Mouse (Mus musculus): Measurements from ENCODE around the gene Rpl5. TPM values are rescaled to one million over a fixed set of nuclear protein-coding genes. Genes with fewer than 3 reads are reported as not detected.

Rpl5 gene
- total and polyA plus RNA-seq, 3 experiments, result 12.5 to 31.4 (median 29.2) TPM

DNA sequence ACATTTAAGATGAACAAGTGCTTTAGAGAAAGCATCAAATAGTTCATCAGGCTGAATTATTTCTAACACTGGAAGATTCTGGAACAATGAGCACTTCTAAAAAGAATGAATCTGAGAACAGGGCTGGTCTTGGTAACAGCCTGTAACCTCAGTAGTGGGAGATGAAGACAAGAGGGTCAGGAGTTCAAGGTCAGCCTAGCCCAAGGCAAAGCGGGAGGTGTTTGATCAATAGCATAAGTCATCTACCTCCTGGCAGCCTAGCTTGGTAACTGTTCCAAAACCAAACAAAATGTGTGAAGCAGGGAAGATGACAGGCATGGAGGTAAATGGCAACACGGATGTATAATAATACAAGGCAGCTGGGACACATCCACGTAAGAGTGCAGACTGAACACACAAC is 36.3 kb upstream of the Rpl5 start:
- H3K79me2 ChIP-seq (replicated peaks; ENCODE audit: control insufficient read depth, insufficient read depth, low read length), result peaks cover 10% of the 10 kb centered on the region
- no peak for TF ChIP-seq EP300 (IDR thresholded peaks at IDR 0.05; ENCODE audit: insufficient read depth, low read depth, low read length)
- intact Hi-C loops (cut with DNase I), result no loop called here
- H3K4me3 ChIP-seq, result no peak overlapping the region
- peaks cover 10% of the 10 kb centered on the region for H3K36me3 ChIP-seq (ENCODE audit: control insufficient read depth, insufficient read depth, low read length)
- 76% methylated on average over 3 of the region's 3 CpGs for WGBS
- H3K27ac ChIP-seq, result no peak overlapping the region
- H3K27me3 ChIP-seq (ENCODE audit: control insufficient read depth, insufficient read depth, low read length), result no peaks in the 10 kb centered on the region
- H3K9ac ChIP-seq (ENCODE audit: low read depth, low read length), result no peak overlapping the region
- DNase-seq, result no peak
- peaks cover 4% of the 10 kb centered on the region for H3K4me1 ChIP-seq (ENCODE audit: control insufficient read depth, insufficient read depth, low read length)

GRCm38 (mm10) chr5:107866127-107867126 is 33.9 kb upstream of the Rpl5 start:
- Histone ChIP-seq H3K4me1 (ENCODE audit: control insufficient read depth, insufficient read depth, low read length) (peaks cover 4% of the 10 kb centered on the region), H3K4me3 (no peak overlapping the region), H3K79me2 (replicated peaks; ENCODE audit: control insufficient read depth, insufficient read depth, low read length) (peaks cover 9% of the 10 kb centered on the region), H3K36me3 (ENCODE audit: control insufficient read depth, insufficient read depth, low read length) (peaks cover 8% of the 10 kb centered on the region), H3K9ac (ENCODE audit: low read depth, low read length) (no peak overlapping the region), H3K27me3 (ENCODE audit: control insufficient read depth, insufficient read depth, low read length) (no peaks in the 10 kb centered on the region), H3K27ac (no peak overlapping the region)
- intact Hi-C loops (cut with DNase I), result loop anchor here (5.0 kb wide), 1 partner anchor 59 kb away; no protein-coding TSS in a partner anchor
- no peak for TF ChIP-seq EP300 (IDR thresholded peaks at IDR 0.05; ENCODE audit: insufficient read depth, low read depth, low read length)
- no peak for TF ChIP-seq CTCF (IDR thresholded peaks at IDR 0.05)
- no peak for TF ChIP-seq POLR2A (IDR thresholded peaks at IDR 0.05; ENCODE audit: insufficient read depth, low read depth, low read length)
- peak; percentile 34 to 55 for DNase-seq
- 11% methylated on average over 2 of the region's 2 CpGs for WGBS

GRCm38 (mm10) chr5:107867970-107868904 is 32.1 kb upstream of the Rpl5 start:
- intact Hi-C loops (cut with DNase I), result loop anchor here (2.0 to 5.0 kb wide), 2 partner anchors 33 to 61 kb away; partner anchors contain the start of gene Rpl5
- peak; percentile 79 to 82 for DNase-seq
- peak overlapping the region; percentile 85 for H3K27ac ChIP-seq
- H3K4me3 ChIP-seq, result peak overlapping the region; percentile 82
- no peaks in the 10 kb centered on the region for H3K27me3 ChIP-seq (ENCODE audit: control insufficient read depth, insufficient read depth, low read length)
- H3K79me2 ChIP-seq (replicated peaks; ENCODE audit: control insufficient read depth, insufficient read depth, low read length), result peaks cover 4% of the 10 kb centered on the region
- H3K36me3 ChIP-seq (ENCODE audit: control insufficient read depth, insufficient read depth, low read length), result peaks cover 8% of the 10 kb centered on the region
- under 1% methylated on average over 64 of the region's 82 CpGs for WGBS
- TF ChIP-seq POLR2A (IDR thresholded peaks at IDR 0.05; ENCODE audit: insufficient read depth, low read depth, low read length) (0 out of 2 replicates have a peak, but pooled peaks have one; percentile 32), EP300 (IDR thresholded peaks at IDR 0.05; ENCODE audit: insufficient read depth, low read depth, low read length) (no peak)
- peak overlapping the region; percentile 95 for H3K9ac ChIP-seq (ENCODE audit: low read depth, low read length)
- H3K4me1 ChIP-seq (ENCODE audit: control insufficient read depth, insufficient read depth, low read length), result peaks cover 2% of the 10 kb centered on the region

DNA sequence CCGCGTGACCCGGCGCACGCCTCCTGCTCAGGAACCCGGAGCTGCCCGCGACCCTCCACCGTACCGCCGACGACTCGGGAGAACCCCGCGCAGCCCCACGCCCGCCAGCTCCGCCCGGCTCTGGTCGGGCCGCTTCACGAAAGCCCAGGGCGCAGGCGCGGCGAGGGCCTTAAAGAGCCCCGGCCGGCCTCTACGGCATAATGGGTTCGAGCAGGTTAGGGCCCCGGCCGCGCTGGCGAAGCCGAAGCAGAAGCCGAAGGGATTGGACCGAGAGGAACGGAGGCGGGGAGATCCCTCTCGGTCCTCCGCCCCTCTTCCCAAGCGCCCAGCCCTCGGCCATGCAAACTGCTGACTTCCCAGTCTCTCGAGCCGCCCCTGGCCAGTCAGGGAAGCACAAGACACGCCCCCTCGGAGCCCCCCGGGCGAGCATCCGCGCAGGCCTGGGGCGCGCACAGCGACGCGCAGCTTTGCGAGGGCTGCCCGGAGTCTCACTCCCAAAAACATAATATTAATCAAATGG is 31.3 kb upstream of the Rpl5 start:
- intact Hi-C loops (cut with DNase I), result loop anchor here (2.0 to 5.0 kb wide), 2 partner anchors 32 to 62 kb away; partner anchors contain the start of gene Rpl5
- H3K36me3 ChIP-seq (ENCODE audit: control insufficient read depth, insufficient read depth, low read length), result peaks cover 8% of the 10 kb centered on the region
- H3K4me3 ChIP-seq, result peak overlapping the region; percentile 82
- DNase-seq, result peak; percentile 92 to 96
- peaks cover 3% of the 10 kb centered on the region for H3K79me2 ChIP-seq (replicated peaks; ENCODE audit: control insufficient read depth, insufficient read depth, low read length)
- no peaks in the 10 kb centered on the region for H3K27me3 ChIP-seq (ENCODE audit: control insufficient read depth, insufficient read depth, low read length)
- peaks cover 2% of the 10 kb centered on the region for H3K4me1 ChIP-seq (ENCODE audit: control insufficient read depth, insufficient read depth, low read length)
- H3K27ac ChIP-seq, result peak overlapping the region; percentile 85
- WGBS, result under 1% methylated on average over 58 of the region's 58 CpGs
- peak overlapping the region; percentile 95 for H3K9ac ChIP-seq (ENCODE audit: low read depth, low read length)
- TF ChIP-seq POLR2A (IDR thresholded peaks at IDR 0.05; ENCODE audit: insufficient read depth, low read depth, low read length), result 0 out of 2 replicates have a peak, but pooled peaks have one; percentile 43
- TF ChIP-seq CTCF (IDR thresholded peaks at IDR 0.05), result peak; percentile 45
- no peak for TF ChIP-seq EP300 (IDR thresholded peaks at IDR 0.05; ENCODE audit: insufficient read depth, low read depth, low read length)

DNA sequence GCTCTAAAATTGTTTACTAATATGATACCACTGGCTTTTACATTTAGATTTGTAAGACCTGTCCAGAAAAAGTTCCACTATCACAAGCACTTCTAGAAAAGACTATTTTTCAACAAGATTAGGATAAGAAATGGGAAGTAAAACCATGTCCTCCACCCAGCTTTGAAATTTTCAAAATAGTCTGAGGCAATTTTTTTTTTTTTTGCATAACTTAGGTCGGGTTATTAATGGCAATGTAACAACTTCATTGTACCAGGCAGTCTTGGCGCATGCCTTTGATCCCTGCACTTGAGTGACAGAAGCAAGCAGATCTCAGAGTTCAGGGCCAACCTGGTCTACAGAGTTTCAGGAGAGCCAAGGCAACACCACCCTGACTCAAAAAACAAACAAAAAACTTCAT is 30.6 kb upstream of the Rpl5 start:
- H3K4me3 ChIP-seq, result peak overlapping the region; percentile 82; the same call in 1 of the 2 replicates
- WGBS, result 48% methylated on average over 2 of the region's 2 CpGs
- H3K27me3 ChIP-seq (ENCODE audit: control insufficient read depth, insufficient read depth, low read length), result no peaks in the 10 kb centered on the region
- H3K36me3 ChIP-seq (ENCODE audit: control insufficient read depth, insufficient read depth, low read length), result peaks cover 8% of the 10 kb centered on the region
- no peak overlapping the region for H3K9ac ChIP-seq (ENCODE audit: low read depth, low read length)
- intact Hi-C loops (cut with DNase I), result loop anchor here (2.0 to 5.0 kb wide), 2 partner anchors 31 to 62 kb away; partner anchors contain the start of gene Rpl5
- H3K27ac ChIP-seq, result no peak overlapping the region; the same call in 1 of the 2 replicates
- no peak for DNase-seq
- peaks cover 2% of the 10 kb centered on the region for H3K4me1 ChIP-seq (ENCODE audit: control insufficient read depth, insufficient read depth, low read length)
- no peak for TF ChIP-seq EP300 (IDR thresholded peaks at IDR 0.05; ENCODE audit: insufficient read depth, low read depth, low read length)
- no peak for TF ChIP-seq CTCF (IDR thresholded peaks at IDR 0.05)
- no peak for TF ChIP-seq POLR2A (IDR thresholded peaks at IDR 0.05; ENCODE audit: insufficient read depth, low read depth, low read length)
- no peaks in the 10 kb centered on the region for H3K79me2 ChIP-seq (replicated peaks; ENCODE audit: control insufficient read depth, insufficient read depth, low read length)

Data from heart, adult 2 months (tissue).